Mouse (Mus musculus) adipocyte (in vitro differentiated cells): ENCODE data around the gene Abca8b.
"Not testable (repeated sequence)": the region's sequence is repeated elsewhere in the genome, so short reads cannot be mapped to it uniquely, and the experiment has no call there.

Experiments
- DNase-seq: peaks from one replicate; pipeline ENCODE4 v3.0.0-alpha.2; 2016; ENCODE audit warnings: low spot score

Abca8b gene

GRCm38 (mm10) chr11:109913156-109913555 lies 82.5 kb downstream of the Abca8b start:
- not testable (repeated sequence) for DNase-seq

- not testable (repeated sequence) for DNase-seq
These were observed 83.5 kb downstream of the Abca8b start for GRCm38 (mm10) chr11:109912118-109912517.

- no peak for DNase-seq
These were observed 85.8 kb downstream of the Abca8b start for GRCm38 (mm10) chr11:109909801-109910200.

- peak; percentile 47 for DNase-seq
These were observed 87.2 kb downstream of the Abca8b start for GRCm38 (mm10) chr11:109908207-109909031.

- no peak for DNase-seq
These were observed 88.1 kb downstream of the Abca8b start for GRCm38 (mm10) chr11:109907508-109907907.

- DNase-seq: peak; percentile 75
These were observed 92.7 kb downstream of the Abca8b start for GRCm38 (mm10) chr11:109902616-109903598.

GRCm38 (mm10) chr11:109900491-109901241 lies 95.0 kb downstream of the Abca8b start:
- no peak for DNase-seq

- no peak for DNase-seq
These were observed 96.7 kb downstream of the Abca8b start for GRCm38 (mm10) chr11:109898791-109899467.

- no peak for DNase-seq
These were observed 99.6 kb downstream of the Abca8b start for GRCm38 (mm10) chr11:109895952-109896530.

- DNase-seq: no peak
These were observed 100.1 kb downstream of the Abca8b start for GRCm38 (mm10) chr11:109895496-109895895.

- DNase-seq: no peak
These were observed 101.5 kb downstream of the Abca8b start for GRCm38 (mm10) chr11:109893894-109894804.

- peak; percentile 65 for DNase-seq
These were observed 103.7 kb downstream of the Abca8b start for GRCm38 (mm10) chr11:109891989-109892386.

- DNase-seq: no peak
These were observed 104.2 kb downstream of the Abca8b start for GRCm38 (mm10) chr11:109891371-109891988.

- no peak for DNase-seq
These were observed 106.0 kb downstream of the Abca8b start for GRCm38 (mm10) chr11:109889595-109889994.

GRCm38 (mm10) chr11:109886757-109887156 lies 108.9 kb downstream of the Abca8b start:
- DNase-seq: no peak

GRCm38 (mm10) chr11:109885521-109885920 lies 110.1 kb downstream of the Abca8b start:
- no peak for DNase-seq

GRCm38 (mm10) chr11:109884801-109885200 lies 110.8 kb downstream of the Abca8b start:
- DNase-seq: peak; percentile 59

GRCm38 (mm10) chr11:109884126-109884525 lies 111.5 kb downstream of the Abca8b start:
- DNase-seq: no peak
